Mouse (Mus musculus): ENCODE data around the gene Fcgr3.
"Not testable (repeated sequence)": the region's sequence is repeated elsewhere in the genome, so short reads cannot be mapped to it uniquely, and the experiment has no call there.

DNA sequence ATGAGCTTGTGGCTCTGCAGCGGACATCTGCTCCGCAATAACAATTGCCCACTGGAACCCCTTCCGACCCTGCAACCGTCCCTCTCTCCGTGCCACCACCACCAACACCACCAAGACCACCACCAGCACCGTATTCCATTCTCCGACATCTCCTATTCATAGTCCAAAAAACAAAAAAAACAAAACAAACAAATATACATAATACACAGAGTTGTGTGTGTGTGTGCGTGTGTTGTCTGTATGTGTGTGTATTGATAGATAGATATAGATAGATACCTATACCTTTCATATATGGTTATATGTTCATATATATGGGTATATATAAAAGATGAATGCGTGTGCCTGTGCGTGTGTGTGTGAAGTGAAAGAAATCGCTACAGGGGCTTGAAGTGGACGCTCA is 13.7 kb upstream of the Fcgr3 start:
- not testable (repeated sequence) for TF ChIP-seq CTCF (conservative IDR thresholded peaks at IDR 0.05; ENCODE audit: low read length); POU5F1 (IDR thresholded peaks at IDR 0.05; ENCODE audit: borderline replicate concordance, low read length)

Measured in E14TG2a.4 (cell line).